Mouse (Mus musculus) cerebellum, adult 9-10 months (tissue): ENCODE data around the gene Gm49333.
A peak's percentile ranks its signal among the peaks of the same experiment; 100 is the strongest.

ENCODE experiments used
- DNase-seq: peaks from one replicate; pipeline ENCODE4 v3.0.0; 2022

Gene Gm49333

GRCm38 (mm10) chr16:20691617-20692016, 80.2 kb downstream of the Gm49333 start:
- DNase-seq: no peak

GRCm38 (mm10) chr16:20692241-20692965, 81.0 kb downstream of the Gm49333 start:
- peak; percentile 64 for DNase-seq

- DNase-seq: peak; percentile 95
Measured at GRCm38 (mm10) chr16:20693111-20693701, 81.8 kb downstream of the Gm49333 start, which contains the start of gene Fam131a. Gene Fam131a, plus strand, starts transcription at chr16:20693241.

- DNase-seq: peak; percentile 79
Measured at GRCm38 (mm10) chr16:20694781-20695180, 83.4 kb downstream of the Gm49333 start.
